Mouse (Mus musculus): Measurements from ENCODE around the gene Snx22.

DNA sequence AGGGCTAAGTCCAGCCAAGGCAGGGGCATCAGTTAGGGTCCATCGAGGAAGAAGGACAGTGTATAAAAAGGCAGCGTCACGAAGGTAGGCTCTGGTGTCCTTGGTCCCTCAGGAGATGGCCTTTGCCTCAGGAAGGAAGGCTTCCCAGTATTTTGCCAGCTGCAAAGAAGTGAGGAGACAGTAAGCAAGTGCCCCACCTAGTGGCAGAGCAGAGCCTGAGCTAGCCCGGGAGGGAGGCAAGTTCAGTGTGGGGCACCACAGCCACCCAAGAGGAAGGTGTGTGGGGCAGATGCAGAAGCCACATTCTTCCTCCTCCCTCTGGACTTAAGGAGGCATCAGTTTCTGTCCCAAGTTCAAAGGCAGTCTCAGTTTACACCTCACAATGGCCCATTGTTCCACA lies 18.9 kb upstream of the Snx22 start:
- TF ChIP-seq ZC3H11A (IDR thresholded peaks at IDR 0.05; ENCODE audit: borderline replicate concordance, low read depth, low read length) (no peak), ZNF384 (IDR thresholded peaks at IDR 0.05; ENCODE audit: low read depth, low read length) (no peak), HCFC1 (IDR thresholded peaks at IDR 0.05; ENCODE audit: borderline replicate concordance, insufficient read depth, low read length) (no peak), CHD2 (IDR thresholded peaks at IDR 0.05; ENCODE audit: low read depth, low read length) (no peak), MAFK (IDR thresholded peaks at IDR 0.05; ENCODE audit: insufficient read depth, low read depth, low read length) (no peak)

Data from ES-E14 (cell line).